Mouse (Mus musculus) embryo, embryonic 11.5 days (tissue): ENCODE data around the gene Ptpn14.
A peak's percentile ranks its signal among the peaks of the same experiment; 100 is the strongest.

ENCODE experiments used
- DNase-seq: peaks from one replicate; pipeline ENCODE4 v3.0.0-alpha.2; 2012; ENCODE audit warnings: low read depth, low spot score

Ptpn14 gene

DNA sequence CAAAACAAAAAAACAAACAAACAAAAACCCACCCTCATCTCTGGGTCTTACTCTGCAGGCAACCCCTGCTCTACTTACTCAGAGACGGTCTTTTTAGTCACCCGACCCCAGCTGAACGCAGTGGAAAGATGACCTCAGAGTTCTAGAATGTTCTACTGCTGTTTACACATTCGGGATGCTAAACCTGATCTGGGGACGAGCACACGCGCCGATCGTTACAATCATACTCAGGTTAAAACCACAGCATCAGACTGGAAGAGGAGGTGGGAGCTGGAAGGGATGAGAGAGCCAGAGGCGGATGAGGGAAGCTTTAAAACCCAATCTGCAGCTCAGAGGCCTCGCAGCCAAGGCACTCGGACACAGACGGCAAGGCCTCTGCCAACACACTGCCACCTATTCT is 170.6 kb downstream of the Ptpn14 start:
- no peak for DNase-seq

GRCm38 (mm10) chr1:189899526-189899925 is 171.5 kb downstream of the Ptpn14 start:
- no peak for DNase-seq

DNA sequence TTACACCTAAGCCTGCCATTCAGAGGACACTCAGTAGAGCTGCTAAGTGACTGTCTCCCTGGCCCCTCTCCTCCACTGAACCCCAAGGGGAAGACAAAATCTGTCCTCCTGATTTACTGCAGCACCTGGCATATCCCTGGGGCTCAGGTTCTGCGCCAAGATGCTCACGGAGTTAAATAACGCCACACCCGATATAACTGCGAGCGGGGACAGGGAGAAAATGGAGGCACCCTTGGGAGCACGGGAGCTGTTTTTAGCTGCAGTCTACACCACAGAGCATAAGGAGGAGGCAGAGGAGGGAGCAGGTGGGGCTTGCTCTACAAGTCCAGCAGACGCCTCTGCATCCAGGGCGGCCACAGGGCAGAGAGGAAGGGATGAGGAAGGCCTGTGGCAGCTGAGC is 174.3 kb downstream of the Ptpn14 start:
- DNase-seq: no peak

- DNase-seq: no peak
Observed at GRCm38 (mm10) chr1:189903169-189903568, 175.1 kb downstream of the Ptpn14 start.

- no peak for DNase-seq
Observed at GRCm38 (mm10) chr1:189910685-189911345, 182.7 kb downstream of the Ptpn14 start.

DNA sequence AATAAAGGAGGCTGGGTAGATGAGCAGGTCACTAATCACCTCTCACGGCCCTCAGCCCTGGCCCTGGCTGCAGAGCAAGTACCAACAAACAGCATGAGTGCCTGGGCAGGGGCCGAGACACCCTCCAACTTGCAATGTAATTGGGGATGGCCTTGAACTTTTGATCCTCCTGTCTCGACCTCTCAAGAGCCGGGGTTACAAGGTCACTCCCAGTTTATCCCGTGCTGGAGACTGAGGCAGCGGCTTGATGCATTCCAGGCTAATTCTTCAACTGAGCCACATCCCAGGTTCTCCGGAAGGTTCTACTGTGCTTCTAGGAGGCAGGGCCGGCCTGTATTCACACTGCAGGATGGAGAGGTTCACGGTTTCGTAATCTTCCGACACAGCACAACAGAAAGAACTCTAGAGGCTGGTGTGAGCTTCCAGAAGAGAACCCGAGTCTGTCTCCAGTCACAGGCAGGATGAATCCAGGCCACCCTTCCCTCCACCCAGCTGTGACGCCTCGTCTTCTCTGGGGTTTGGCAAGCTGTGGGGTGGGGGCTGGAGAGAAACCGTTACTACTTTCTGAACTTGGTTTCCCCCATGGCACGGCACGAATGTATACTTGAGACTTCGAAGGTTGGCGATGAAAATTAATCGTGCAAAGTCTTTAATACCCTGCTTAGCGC is 185.2 kb downstream of the Ptpn14 start:
- DNase-seq: no peak

GRCm38 (mm10) chr1:189916422-189917125 is 188.5 kb downstream of the Ptpn14 start:
- no peak for DNase-seq

GRCm38 (mm10) chr1:189917126-189917500 is 189.0 kb downstream of the Ptpn14 start:
- DNase-seq: no peak

- no peak for DNase-seq
Observed at GRCm38 (mm10) chr1:189919756-189920155, 191.7 kb downstream of the Ptpn14 start.

- DNase-seq: no peak
Observed at GRCm38 (mm10) chr1:189920701-189921567, 192.9 kb downstream of the Ptpn14 start.

GRCm38 (mm10) chr1:189921568-189921817 is 193.4 kb downstream of the Ptpn14 start:
- DNase-seq: no peak

DNA sequence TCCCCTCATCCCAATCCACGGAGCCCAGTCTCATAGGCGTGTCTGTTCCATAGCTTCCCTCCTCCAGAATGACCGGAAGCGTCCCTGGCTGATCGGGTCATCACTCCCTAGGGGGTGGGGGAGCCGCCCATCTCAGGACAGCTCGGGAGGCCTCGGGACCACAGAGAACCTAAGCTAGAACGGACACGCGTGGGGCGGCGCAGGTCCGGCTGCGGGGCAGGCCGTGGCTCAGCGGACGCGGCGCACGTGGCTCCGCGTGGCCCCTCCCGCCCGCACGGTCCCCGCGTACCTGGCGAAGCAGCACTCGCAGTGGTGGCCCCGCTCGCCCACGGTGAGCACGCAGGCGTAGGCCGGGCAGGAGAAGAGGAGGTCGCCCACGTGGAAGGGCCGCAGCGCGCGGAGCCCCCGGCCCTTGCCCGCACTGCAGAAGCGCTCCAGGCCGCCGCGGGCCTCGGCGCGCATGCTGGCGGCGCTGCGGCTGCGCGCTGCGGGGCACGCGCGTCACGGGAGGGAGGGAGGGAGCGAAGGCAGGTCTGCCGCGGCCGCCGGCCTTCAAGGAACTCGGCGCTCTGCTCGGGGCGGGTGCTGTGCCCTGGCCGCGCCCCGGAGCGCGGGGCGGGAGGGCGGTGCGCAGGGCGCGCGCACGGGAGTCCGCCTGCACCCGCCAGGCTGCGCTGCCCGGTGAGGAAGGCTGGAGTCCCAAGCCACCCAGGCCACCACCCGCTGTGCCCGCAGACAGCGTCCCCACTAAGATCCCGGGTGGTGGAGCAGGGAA is 193.9 kb downstream of the Ptpn14 start, which contains the start of gene Smyd2:
Gene Smyd2, minus strand, starts transcription at position 546 of the 775 bp plus-strand sequence.
- DNase-seq: peak; percentile 61

DNA sequence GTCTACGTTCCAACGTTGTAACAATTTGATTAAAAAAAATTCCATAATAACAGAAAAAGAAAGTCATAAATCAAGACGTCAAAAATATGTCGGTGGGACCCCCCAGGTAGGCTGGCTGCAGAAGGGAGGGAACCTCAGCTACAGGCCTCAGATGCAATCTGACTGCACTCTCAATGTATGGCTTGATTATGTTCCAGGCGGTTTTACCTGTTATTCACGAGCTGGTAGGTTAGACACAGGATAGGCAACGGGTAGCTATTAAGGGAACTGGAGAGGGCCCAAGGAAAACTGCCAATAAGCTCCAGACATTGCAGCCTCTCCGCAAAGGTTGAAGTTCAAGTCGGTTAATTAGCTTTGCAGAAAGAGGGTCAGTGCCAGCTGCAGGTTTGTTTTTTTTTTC is 194.7 kb downstream of the Ptpn14 start:
- DNase-seq: no peak

- no peak for DNase-seq
Observed at GRCm38 (mm10) chr1:189923157-189923556, 195.1 kb downstream of the Ptpn14 start.

DNA sequence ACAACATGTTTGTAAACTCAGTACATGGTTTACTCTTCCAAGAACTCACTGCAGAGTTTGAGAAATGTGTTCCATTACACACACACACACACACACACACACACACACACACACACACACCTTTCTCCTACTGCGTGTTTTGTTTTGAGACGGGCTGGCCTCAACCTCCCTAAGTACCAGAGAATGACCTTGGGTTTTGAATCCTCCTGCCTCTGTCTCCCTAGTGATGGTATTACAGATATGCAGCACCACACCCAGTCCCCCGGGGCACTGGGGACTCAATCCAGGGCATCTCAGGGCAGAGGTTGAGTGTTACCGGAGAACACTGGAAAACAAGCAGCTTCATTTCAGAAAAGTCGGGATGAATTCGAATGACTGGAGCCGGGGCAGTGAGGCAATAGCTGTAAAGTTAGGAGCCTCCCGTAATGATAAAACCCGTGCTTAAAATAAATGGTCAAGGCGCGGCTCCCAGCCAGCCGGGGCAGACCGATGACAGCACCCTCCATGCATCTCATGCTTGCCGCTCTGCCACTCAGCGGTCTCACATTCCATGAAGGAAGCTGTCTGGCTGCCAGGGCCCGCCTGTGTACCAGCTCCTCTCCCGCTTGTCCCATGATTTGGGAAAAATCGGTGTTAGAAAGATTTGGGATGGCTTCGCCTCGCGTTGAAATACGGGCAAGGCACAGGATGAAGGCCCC is 196.0 kb downstream of the Ptpn14 start:
- DNase-seq: no peak

- DNase-seq: no peak
Observed at GRCm38 (mm10) chr1:189926279-189926678, 198.2 kb downstream of the Ptpn14 start.
